Mouse (Mus musculus): ENCODE results near the gene Fzd1. TPM values are rescaled to one million over a fixed set of nuclear protein-coding genes. Genes with fewer than 3 reads are reported as not detected.

Fzd1 gene
- polyA plus RNA-seq, 1 experiment from 2014 or later: 18.3 TPM

DNA sequence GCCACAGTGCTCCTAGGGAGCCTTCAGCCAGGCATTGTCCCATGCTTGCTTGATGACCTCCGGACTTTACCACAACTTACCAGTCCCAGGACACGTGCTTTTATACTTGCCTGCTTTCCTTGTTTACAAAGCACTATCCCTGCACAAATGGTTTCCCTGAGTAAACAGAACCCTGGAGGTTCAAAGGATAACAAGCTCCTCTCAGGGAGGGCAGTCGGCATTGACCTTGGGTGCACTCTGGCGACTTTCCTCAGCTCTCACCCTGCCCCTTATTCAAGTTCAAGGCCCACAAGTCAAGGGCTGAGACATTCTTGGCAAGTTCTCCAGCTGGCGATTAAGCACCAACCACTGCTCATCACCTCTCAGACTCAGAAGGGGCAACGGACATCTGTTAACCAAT, 20.8 kb downstream of the Fzd1 start:
- H3K9ac ChIP-seq: no peak overlapping the region

GRCm38 (mm10) chr5:4735461-4735860, 22.4 kb downstream of the Fzd1 start:
- Histone ChIP-seq H3K27me3 (no peaks in the 10 kb centered on the region), H3K4me2 (replicated peaks) (no peak overlapping the region), H3K9me3 (no peaks in the 10 kb centered on the region), H3K4me1 (peaks cover 12% of the 10 kb centered on the region), H3K4me3 (no peak overlapping the region), H3K36me3 (no peaks in the 10 kb centered on the region), H3K9ac (no peak overlapping the region), H3K27ac (no peak overlapping the region)
- WGBS: 81% methylated on average over 7 of the region's 7 CpGs
- no peak for ATAC-seq (ENCODE audit: low FRiP score, low read depth)

More for the DNA sequence above, 20.8 kb downstream of the Fzd1 start:
- Histone ChIP-seq H3K27ac (no peak overlapping the region), H3K9me3 (no peaks in the 10 kb centered on the region), H3K4me1 (peaks cover 18% of the 10 kb centered on the region), H3K36me3 (no peaks in the 10 kb centered on the region), H3K4me3 (no peak overlapping the region), H3K4me2 (replicated peaks) (no peak overlapping the region), H3K27me3 (no peaks in the 10 kb centered on the region)
- no peak for ATAC-seq (ENCODE audit: low FRiP score, low read depth)
- 38% methylated on average over 6 of the region's 6 CpGs for WGBS

- WGBS: 40% methylated on average over 4 of the region's 4 CpGs
Measured at GRCm38 (mm10) chr5:4733239-4733638, 24.6 kb downstream of the Fzd1 start.

GRCm38 (mm10) chr5:4732241-4733229, 25.3 kb downstream of the Fzd1 start:
- Histone ChIP-seq H3K9me3 (no peaks in the 10 kb centered on the region), H3K4me1 (peaks cover 12% of the 10 kb centered on the region), H3K36me3 (no peaks in the 10 kb centered on the region), H3K27ac (no peak overlapping the region), H3K27me3 (no peaks in the 10 kb centered on the region), H3K4me2 (replicated peaks) (no peak overlapping the region), H3K9ac (no peak overlapping the region), H3K4me3 (no peak overlapping the region)
- WGBS: 54% methylated on average over 10 of the region's 10 CpGs
- ATAC-seq (ENCODE audit: low FRiP score, low read depth): no peak

More at GRCm38 (mm10) chr5:4733239-4733638, 24.6 kb downstream of the Fzd1 start:
- Histone ChIP-seq H3K4me3 (no peak overlapping the region), H3K4me2 (replicated peaks) (no peak overlapping the region), H3K36me3 (no peaks in the 10 kb centered on the region), H3K27me3 (no peaks in the 10 kb centered on the region), H3K9ac (no peak overlapping the region), H3K27ac (no peak overlapping the region), H3K9me3 (no peaks in the 10 kb centered on the region), H3K4me1 (peaks cover 12% of the 10 kb centered on the region)
- no peak for ATAC-seq (ENCODE audit: low FRiP score, low read depth)

- H3K36me3 ChIP-seq: no peaks in the 10 kb centered on the region
- H3K27ac ChIP-seq: no peak overlapping the region
- H3K4me3 ChIP-seq: no peak overlapping the region
- WGBS: 74% methylated on average over 5 of the region's 5 CpGs
- H3K27me3 ChIP-seq: no peaks in the 10 kb centered on the region
- ATAC-seq (ENCODE audit: low FRiP score, low read depth): no peak
- H3K4me1 ChIP-seq: peaks cover 12% of the 10 kb centered on the region
- H3K9ac ChIP-seq: no peak overlapping the region
- no peak overlapping the region for H3K4me2 ChIP-seq (replicated peaks)
- H3K9me3 ChIP-seq: no peaks in the 10 kb centered on the region
Measured at GRCm38 (mm10) chr5:4731743-4732215, 26.1 kb downstream of the Fzd1 start.

DNA sequence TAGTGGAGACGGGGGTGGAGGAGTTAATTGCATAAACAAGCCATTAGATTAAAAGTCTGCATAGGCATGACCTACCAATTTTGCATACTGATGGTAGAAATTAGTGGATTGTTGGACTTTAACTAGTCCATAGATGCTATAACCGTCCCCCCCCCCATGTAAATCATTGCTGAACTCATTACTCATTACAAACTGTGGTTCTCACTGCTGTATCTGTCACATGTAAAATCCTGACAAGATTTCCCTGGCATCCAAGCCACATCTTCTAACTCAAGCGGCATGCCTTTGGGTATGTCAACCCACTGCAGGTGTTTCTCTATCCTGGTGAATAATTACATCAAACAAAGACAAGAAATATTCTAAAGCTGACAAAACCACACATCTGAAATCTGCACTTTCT, 26.8 kb downstream of the Fzd1 start:
- H3K4me3 ChIP-seq: no peak overlapping the region

More for the DNA sequence above, 26.8 kb downstream of the Fzd1 start:
- Histone ChIP-seq H3K36me3 (no peaks in the 10 kb centered on the region), H3K9me3 (no peaks in the 10 kb centered on the region), H3K4me2 (replicated peaks) (no peak overlapping the region), H3K4me1 (peaks cover 12% of the 10 kb centered on the region), H3K9ac (no peak overlapping the region), H3K27ac (no peak overlapping the region), H3K27me3 (no peaks in the 10 kb centered on the region)
- WGBS: 86% methylated on average over 3 of the region's 3 CpGs
- ATAC-seq (ENCODE audit: low FRiP score, low read depth): no peak

Small RNA genes within 50 kb of the gene (microRNA-seq; reads per million reads assigned to microRNA genes)
- gene Gm44483: not detected

Data from limb, embryonic 13.5 days (tissue).